Mouse (Mus musculus): ENCODE results near the gene Sympk. TPM values are rescaled to one million over a fixed set of nuclear protein-coding genes. Genes with fewer than 3 reads are reported as not detected.

Sympk gene
- polyA plus RNA-seq, 1 experiment: 71.8 TPM

DNA sequence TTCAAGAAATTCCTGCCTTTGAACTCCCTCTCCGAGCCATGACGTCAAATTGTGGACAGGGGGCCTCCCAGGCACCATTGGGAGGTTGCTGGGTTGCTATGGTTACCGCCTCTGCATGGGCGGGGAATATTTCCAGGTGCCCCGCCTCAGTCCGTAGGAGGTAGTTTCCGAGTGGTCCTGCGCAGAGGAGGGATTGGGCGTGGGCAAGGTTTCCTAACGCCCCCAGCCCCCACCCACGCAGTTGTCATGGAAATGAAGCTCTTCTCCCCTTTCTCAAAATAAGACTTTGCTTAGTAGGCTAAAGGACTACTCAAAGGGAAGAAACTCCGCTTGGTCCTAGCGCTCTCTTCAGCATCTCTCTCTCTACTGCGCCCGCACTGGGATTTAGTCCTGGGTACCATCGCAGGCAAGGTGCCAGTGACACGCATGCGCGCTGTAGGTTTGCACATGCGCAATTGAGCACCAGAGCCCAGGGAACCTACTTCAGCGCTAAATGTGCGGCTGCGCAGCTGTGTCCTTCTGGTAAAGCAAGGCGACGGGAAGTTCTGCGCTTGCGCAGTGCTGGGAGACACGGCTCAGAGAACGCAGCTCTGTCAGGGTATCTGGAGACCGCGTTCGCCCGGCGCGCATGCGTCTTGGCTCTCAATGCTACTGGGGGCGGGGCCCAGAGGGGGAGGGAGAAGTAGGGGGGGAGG is 33.4 kb upstream of the Sympk start, which contains the start of gene Mypop:
Gene Mypop (plus strand): TSS at position 645 of the 695 bp plus-strand sequence.
- Histone ChIP-seq H3K36me3 (ENCODE audit: control insufficient read depth, insufficient read depth, low read length) (no peaks in the 10 kb centered on the region), H3K27ac (ENCODE audit: insufficient read depth, low read depth, low read length) (no peak within 1 kb of the TSS), H3K27me3 (ENCODE audit: control insufficient read depth, insufficient read depth, low read length) (peaks cover 10% of the 10 kb centered on the region), H3K4me1 (ENCODE audit: control insufficient read depth, insufficient read depth, insufficient read length, low read length) (peaks cover 9% of the 10 kb centered on the region), H3K4me3 (ENCODE audit: low read depth, low read length) (peak within 1 kb of the TSS; percentile 56)
- TF ChIP-seq POLR2A (IDR thresholded peaks at IDR 0.05; ENCODE audit: low read depth, low read length) (no peak), CTCF (IDR thresholded peaks at IDR 0.05; ENCODE audit: extremely low read depth, insufficient read length, insufficient replicate concordance, low read depth, low read length) (peak; percentile 16; the same call in 1 of the 2 replicates)
- WGBS: under 1% methylated on average over 37 of the region's 37 CpGs

DNA sequence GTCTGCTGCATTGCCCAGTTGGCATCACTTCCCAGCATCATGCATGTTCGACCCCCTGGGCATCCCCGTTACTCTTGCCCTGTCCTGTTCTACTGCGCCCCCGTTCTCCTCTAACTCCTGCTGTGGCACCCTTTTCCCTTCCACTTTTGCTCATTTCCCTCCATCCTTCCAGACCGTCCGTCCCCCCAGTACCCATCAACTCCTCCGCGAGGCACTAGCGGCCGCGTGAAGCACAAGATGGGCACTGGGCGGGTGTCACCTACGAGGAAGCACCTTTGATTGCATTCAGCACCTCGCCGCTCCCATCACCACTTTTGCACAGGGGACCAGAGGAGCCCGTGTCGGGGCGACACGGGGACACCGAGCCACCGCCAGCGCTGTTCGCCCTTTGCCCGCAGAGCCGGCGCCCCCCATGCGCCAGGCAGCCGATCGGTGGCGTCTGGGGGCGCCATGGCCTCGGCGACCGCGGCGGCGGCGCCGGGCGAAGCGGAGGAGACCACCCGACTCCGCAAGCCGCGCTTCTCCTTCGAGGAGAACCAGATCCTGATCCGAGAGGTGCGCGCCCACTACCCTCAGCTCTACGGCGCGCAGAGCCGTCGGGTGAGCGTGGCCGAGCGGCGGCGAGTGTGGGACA is 32.4 kb upstream of the Sympk start:
- Histone ChIP-seq H3K27ac (ENCODE audit: insufficient read depth, low read depth, low read length) (no peak overlapping the region), H3K4me3 (ENCODE audit: low read depth, low read length) (peak overlapping the region; percentile 56), H3K36me3 (ENCODE audit: control insufficient read depth, insufficient read depth, low read length) (no peaks in the 10 kb centered on the region), H3K27me3 (ENCODE audit: control insufficient read depth, insufficient read depth, low read length) (peaks cover 10% of the 10 kb centered on the region), H3K4me1 (ENCODE audit: control insufficient read depth, insufficient read depth, insufficient read length, low read length) (peaks cover 9% of the 10 kb centered on the region)
- 2% methylated on average over 59 of the region's 59 CpGs for WGBS
- no peak for TF ChIP-seq CTCF (IDR thresholded peaks at IDR 0.05; ENCODE audit: extremely low read depth, insufficient read length, insufficient replicate concordance, low read depth, low read length)
- TF ChIP-seq POLR2A (IDR thresholded peaks at IDR 0.05; ENCODE audit: low read depth, low read length): no peak

DNA sequence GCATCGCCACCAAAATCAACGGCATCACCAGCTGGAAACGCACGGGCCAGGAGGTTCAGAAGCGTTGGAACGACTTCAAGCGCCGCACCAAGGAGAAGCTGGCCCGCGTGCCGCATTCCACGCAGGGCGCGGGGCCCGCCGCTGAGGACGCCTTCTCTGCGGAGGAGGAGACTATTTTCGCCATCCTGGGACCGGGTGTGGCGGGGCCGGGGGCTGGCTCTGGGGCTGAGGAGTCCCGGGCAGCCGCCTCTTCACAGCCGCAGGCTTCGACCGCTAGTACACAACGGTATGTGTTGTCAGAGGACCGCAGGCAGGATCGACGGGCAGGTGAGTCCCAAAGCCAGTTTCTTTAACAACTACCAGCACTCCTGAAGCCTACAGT is 31.9 kb upstream of the Sympk start:
- Histone ChIP-seq H3K4me3 (ENCODE audit: low read depth, low read length) (peak overlapping the region; percentile 56), H3K27ac (ENCODE audit: insufficient read depth, low read depth, low read length) (no peak overlapping the region), H3K4me1 (ENCODE audit: control insufficient read depth, insufficient read depth, insufficient read length, low read length) (peaks cover 9% of the 10 kb centered on the region), H3K27me3 (ENCODE audit: control insufficient read depth, insufficient read depth, low read length) (peaks cover 10% of the 10 kb centered on the region), H3K36me3 (ENCODE audit: control insufficient read depth, insufficient read depth, low read length) (no peaks in the 10 kb centered on the region)
- 5% methylated on average over 31 of the region's 31 CpGs for WGBS
- TF ChIP-seq POLR2A (IDR thresholded peaks at IDR 0.05; ENCODE audit: low read depth, low read length) (no peak), CTCF (IDR thresholded peaks at IDR 0.05; ENCODE audit: extremely low read depth, insufficient read length, insufficient replicate concordance, low read depth, low read length) (no peak)

DNA sequence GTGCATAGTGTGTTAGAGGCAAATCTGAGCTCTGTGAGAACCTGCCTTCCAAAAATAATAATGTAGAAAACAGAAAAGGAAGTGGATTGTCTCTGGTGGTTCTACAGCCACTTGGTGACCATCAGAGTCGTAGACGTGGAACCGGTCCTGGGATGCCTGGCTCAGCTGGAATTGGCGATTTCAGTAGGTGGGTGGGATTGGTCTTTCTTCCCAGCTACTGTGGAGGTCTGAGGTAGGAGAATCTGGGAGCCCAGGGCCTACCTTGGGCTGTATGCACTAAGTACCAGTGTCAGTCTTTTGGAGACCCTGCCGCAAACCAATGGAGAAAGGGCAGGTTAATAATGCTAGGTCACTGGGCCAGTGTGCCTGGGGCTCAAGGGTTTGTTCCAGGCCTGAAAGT is 31.1 kb upstream of the Sympk start:
- no peak for TF ChIP-seq CTCF (IDR thresholded peaks at IDR 0.05; ENCODE audit: extremely low read depth, insufficient read length, insufficient replicate concordance, low read depth, low read length)
- no peak for TF ChIP-seq POLR2A (IDR thresholded peaks at IDR 0.05; ENCODE audit: low read depth, low read length)
- 96% methylated on average over 5 of the region's 5 CpGs for WGBS
- H3K27me3 ChIP-seq (ENCODE audit: control insufficient read depth, insufficient read depth, low read length): peaks cover 8% of the 10 kb centered on the region

DNA sequence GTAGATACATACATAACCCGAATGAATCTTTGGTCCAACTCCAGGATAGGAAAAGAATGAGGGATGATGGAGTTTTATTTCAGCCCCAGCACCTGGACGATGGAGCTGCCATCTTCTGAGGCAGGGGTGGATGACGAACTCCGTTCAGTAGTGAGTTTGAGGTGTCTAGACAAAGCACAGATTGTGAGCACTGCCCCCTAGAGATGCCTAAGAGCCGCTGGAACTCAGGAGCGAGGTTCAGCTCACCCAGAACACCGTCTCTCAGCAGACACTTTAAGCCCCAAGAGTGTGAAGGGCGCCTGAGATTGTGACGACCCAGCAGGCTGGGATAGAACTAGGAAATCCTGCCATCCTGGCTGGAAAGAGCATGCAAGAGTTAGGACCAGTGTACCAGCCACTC is 25.3 kb upstream of the Sympk start:
- no peaks in the 10 kb centered on the region for H3K27me3 ChIP-seq (ENCODE audit: control insufficient read depth, insufficient read depth, low read length)
- TF ChIP-seq CTCF (IDR thresholded peaks at IDR 0.05; ENCODE audit: extremely low read depth, insufficient read length, insufficient replicate concordance, low read depth, low read length) (no peak), POLR2A (IDR thresholded peaks at IDR 0.05; ENCODE audit: low read depth, low read length) (no peak)
- H3K4me3 ChIP-seq (ENCODE audit: low read depth, low read length): no peak overlapping the region
- peaks cover 10% of the 10 kb centered on the region for H3K4me1 ChIP-seq (ENCODE audit: control insufficient read depth, insufficient read depth, insufficient read length, low read length)
- H3K36me3 ChIP-seq (ENCODE audit: control insufficient read depth, insufficient read depth, low read length): no peaks in the 10 kb centered on the region
- H3K27ac ChIP-seq (ENCODE audit: insufficient read depth, low read depth, low read length): no peak overlapping the region
- 42% methylated on average over 9 of the region's 9 CpGs for WGBS

More for the DNA sequence above, 31.1 kb upstream of the Sympk start:
- H3K4me3 ChIP-seq (ENCODE audit: low read depth, low read length): no peak overlapping the region
- peaks cover 9% of the 10 kb centered on the region for H3K4me1 ChIP-seq (ENCODE audit: control insufficient read depth, insufficient read depth, insufficient read length, low read length)
- H3K27ac ChIP-seq (ENCODE audit: insufficient read depth, low read depth, low read length): no peak overlapping the region
- no peaks in the 10 kb centered on the region for H3K36me3 ChIP-seq (ENCODE audit: control insufficient read depth, insufficient read depth, low read length)

DNA sequence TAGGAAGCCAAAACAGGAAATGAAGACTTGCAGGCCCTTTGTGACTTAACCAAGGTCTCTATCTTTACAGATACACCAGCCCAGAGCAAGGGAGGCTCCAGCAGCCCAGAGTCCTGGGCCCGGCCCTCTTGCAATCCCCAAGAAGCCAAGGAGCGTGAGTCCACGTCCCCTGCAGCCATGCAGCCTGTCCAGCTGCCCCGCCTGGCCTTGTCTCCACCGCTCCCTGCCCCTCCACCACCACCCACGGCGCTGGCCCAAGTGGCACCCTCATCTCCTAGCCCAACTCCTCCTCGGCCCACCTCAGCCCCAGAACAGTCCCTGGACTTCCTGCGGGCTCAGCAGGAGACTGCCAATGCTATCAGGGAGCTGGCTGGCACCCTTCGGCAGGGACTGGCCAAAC is 23.8 kb upstream of the Sympk start:
- Histone ChIP-seq H3K27me3 (ENCODE audit: control insufficient read depth, insufficient read depth, low read length) (no peaks in the 10 kb centered on the region), H3K4me1 (ENCODE audit: control insufficient read depth, insufficient read depth, insufficient read length, low read length) (peaks cover 21% of the 10 kb centered on the region), H3K4me3 (ENCODE audit: low read depth, low read length) (peak overlapping the region; percentile 63), H3K36me3 (ENCODE audit: control insufficient read depth, insufficient read depth, low read length) (peaks cover 1% of the 10 kb centered on the region; the same call in 1 of the 2 replicates), H3K27ac (ENCODE audit: insufficient read depth, low read depth, low read length) (no peak overlapping the region)
- TF ChIP-seq POLR2A (IDR thresholded peaks at IDR 0.05; ENCODE audit: low read depth, low read length) (no peak), CTCF (IDR thresholded peaks at IDR 0.05; ENCODE audit: extremely low read depth, insufficient read length, insufficient replicate concordance, low read depth, low read length) (no peak)
- 59% methylated on average over 10 of the region's 10 CpGs for WGBS

DNA sequence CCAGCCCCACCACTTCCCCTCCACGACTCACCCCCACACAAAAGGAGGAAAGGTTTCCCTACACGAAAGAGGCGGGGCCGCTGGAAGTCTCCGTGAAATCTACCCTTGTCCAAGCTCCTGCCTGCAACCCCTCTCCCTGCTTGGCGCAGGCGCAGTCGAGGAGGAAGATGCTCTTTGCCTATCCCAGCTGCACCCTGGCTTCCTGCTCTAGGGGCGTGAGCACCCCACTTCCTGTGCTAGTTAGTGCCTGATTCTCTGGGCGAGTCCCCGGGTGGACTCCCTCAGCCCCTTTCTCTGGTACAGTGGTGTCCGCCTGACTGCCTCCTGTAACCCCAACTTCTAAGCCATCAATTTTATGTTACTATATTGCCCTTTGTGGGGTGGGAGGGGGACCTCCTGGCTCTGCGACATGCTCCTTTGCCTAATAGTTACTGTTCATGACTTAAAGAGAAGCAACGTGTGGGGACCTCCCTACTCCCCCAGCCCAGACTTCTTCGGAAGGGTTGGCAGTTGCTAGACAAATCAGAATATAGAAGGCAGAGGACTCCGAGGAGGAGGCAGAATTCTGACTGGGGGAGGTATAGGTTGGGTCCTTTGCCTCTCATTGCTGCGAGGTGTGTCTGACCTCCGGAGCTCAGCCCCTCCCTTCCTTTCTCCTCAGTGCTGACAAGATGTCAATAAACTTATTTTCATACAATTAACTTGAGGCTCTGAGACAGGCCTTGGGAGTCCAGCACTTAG is 22.9 kb upstream of the Sympk start:
- TF ChIP-seq POLR2A (IDR thresholded peaks at IDR 0.05; ENCODE audit: low read depth, low read length) (no peak), CTCF (IDR thresholded peaks at IDR 0.05; ENCODE audit: extremely low read depth, insufficient read length, insufficient replicate concordance, low read depth, low read length) (no peak)
- Histone ChIP-seq H3K27me3 (ENCODE audit: control insufficient read depth, insufficient read depth, low read length) (no peaks in the 10 kb centered on the region), H3K4me3 (ENCODE audit: low read depth, low read length) (peak overlapping the region; percentile 63), H3K4me1 (ENCODE audit: control insufficient read depth, insufficient read depth, insufficient read length, low read length) (peaks cover 26% of the 10 kb centered on the region), H3K27ac (ENCODE audit: insufficient read depth, low read depth, low read length) (peak overlapping the region; percentile 50), H3K36me3 (ENCODE audit: control insufficient read depth, insufficient read depth, low read length) (peaks cover 7% of the 10 kb centered on the region; the same call in 1 of the 2 replicates)
- 40% methylated on average over 18 of the region's 18 CpGs for WGBS
